Mouse (Mus musculus): ENCODE results near the gene Ltbp1.

GRCm38 (mm10) chr17:75237456-75237855, 232.1 kb downstream of the Ltbp1 start:
- TF ChIP-seq MAFK (IDR thresholded peaks at IDR 0.05; ENCODE audit: borderline replicate concordance, low read depth, low read length) (no peak), CHD1 (IDR thresholded peaks at IDR 0.05; ENCODE audit: low read depth, low read length) (no peak), HCFC1 (IDR thresholded peaks at IDR 0.05; ENCODE audit: low read depth, low read length) (no peak), CTCF (IDR thresholded peaks at IDR 0.05 in 2 of 3, conservative IDR thresholded peaks at IDR 0.05 in 1 of 3; ENCODE audit: control insufficient read depth in 1 of 3, insufficient read depth in 1 of 3, low read depth in 2 of 3, low read length in 3 of 3, poor library complexity in 1 of 3, severe bottlenecking in 1 of 3) (no peak), UBTF (IDR thresholded peaks at IDR 0.05; ENCODE audit: borderline replicate concordance, insufficient read depth, low read depth, low read length) (no peak), POLR2A (IDR thresholded peaks at IDR 0.05; ENCODE audit: control insufficient read depth in 1 of 2, insufficient read depth in 1 of 2, low read depth in 1 of 2, low read length in 2 of 2, poor library complexity in 1 of 2) (no peak), GATA1 (IDR thresholded peaks at IDR 0.05; ENCODE audit: low read depth, low read length) (no peak), ZKSCAN1 (IDR thresholded peaks at IDR 0.05; ENCODE audit: low read depth, low read length) (no peak)

All from MEL (cell line).